ENCODE assay signal across 17 mouse cellular contexts in genomic region chr8:102332511-102332910, GRCm38 (mm10).
DNase-seq lines count a peak whose midpoint lies in the region; ATAC-seq lines count a peak whose summit lies in the region.
"Had no signal": no experiment of that assay in that cellular context is flagged by ENCODE, and none has a peak within 500 bp of the region (broad histone marks: within the 10 kb centered on the region; RNA-seq: fewer than 3 reads in every experiment).

No protein-coding gene starts in this region.

- intact Hi-C loops in heart, postnatal 10 days (cut with DNase I), result no loop called here

- peak; percentile 10 for DNase-seq in heart, adult 11 months
- DNase-seq in heart, postnatal 10 days, result no peak
- peak; percentile 2 for DNase-seq in right cerebral cortex, adult 18-20 months
- DNase-seq in right cerebral cortex, postnatal 14 days, result no peak
- DNase-seq in layer of hippocampus, postnatal 36 days, result peak; percentile 15 to 27
- no peak for DNase-seq in cerebellum, postnatal 14 days
- DNase-seq: adrenal gland, adult 2 months; adrenal gland, postnatal 25 days; B cell, adult 2 months; cerebellum, adult 2 months; cerebellum, postnatal 25 days; gastrocnemius, postnatal 10 days; heart, adult 2 months had no signal

- no peak for ATAC-seq in activated CD4-positive, CD25-positive, alpha-beta regulatory T cell, adult 4 months
- ATAC-seq: CD4-positive, CD25-positive, alpha-beta regulatory T cell, adult 4 months; forebrain, embryonic 16.5 days; Patski had no signal

Comparison
In these comparisons a context has a peak if more than half of its experiments do, and no peak if none do; other contexts are left out.
1. DNase-seq: peak in heart, adult 11 months (single experiment), right cerebral cortex, adult 18-20 months (single experiment) and layer of hippocampus, postnatal 36 days (2 of 2); none in heart, postnatal 10 days (0 of 2), right cerebral cortex, postnatal 14 days (single experiment) and cerebellum, postnatal 14 days (0 of 2).